Mouse (Mus musculus): Measurements from ENCODE around the gene Gsdma2.
"Not testable (repeated sequence)": the region's sequence is repeated elsewhere in the genome, so short reads cannot be mapped to it uniquely, and the experiment has no call there.

Gene Gsdma2

GRCm38 (mm10) chr11:98664091-98664490 is 17.5 kb downstream of the Gsdma2 start, which contains the start of gene Gsdma:
Gene Gsdma (plus strand): TSS chr11:98664351.
- no peak for DNase-seq (ENCODE audit: low read depth, low spot score)

- DNase-seq (ENCODE audit: low read depth, low spot score): no peak
Observed at GRCm38 (mm10) chr11:98668984-98669383, 22.4 kb downstream of the Gsdma2 start.

DNA sequence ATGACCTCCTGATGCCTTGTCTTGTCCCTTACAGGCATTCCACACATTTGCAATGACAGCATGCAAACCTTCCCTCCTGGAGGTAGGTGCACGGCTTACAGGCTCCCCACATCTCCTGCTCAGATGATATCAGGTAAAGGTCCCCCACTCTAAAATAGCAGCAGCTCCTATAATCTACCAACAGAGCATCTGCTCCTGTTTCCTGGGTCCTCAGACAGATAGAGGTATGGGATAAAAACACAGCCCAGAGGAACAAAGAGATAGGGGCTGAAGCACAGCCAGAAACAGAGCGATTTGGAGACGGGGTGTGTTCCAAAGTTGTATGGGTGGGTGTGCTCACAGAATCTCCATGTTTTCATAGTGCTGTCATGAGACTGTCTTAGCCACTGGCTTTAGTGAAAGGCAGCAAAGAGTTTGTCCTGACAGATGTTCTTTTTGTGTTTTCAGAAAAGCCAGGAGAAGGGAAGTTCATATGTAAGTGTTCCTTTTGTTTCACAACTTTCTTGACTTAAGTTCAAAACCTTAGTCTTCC is 24.8 kb downstream of the Gsdma2 start:
- DNase-seq (ENCODE audit: low read depth, low spot score): no peak

- peak; percentile 47 for DNase-seq (ENCODE audit: low read depth, low spot score)
Observed at GRCm38 (mm10) chr11:98671857-98672256, 25.3 kb downstream of the Gsdma2 start.

DNA sequence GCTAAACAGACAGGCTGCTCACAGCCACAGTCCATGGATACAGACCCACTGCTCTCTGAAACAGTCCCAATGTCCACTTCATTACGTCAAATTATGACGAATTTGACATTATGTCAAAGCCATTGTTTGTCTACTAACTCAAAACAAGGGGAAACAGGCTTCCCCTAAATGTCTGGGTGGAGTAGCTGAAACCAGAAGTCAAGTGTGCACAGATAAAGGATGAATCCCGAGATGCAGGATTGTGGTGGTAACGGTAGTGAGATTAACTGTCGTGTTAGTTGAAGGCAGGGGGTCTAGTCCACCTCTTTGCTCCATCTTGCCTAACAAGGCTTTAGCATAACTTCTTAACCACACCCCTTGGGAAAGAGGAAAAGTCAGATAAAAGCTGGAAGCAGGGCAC is 25.9 kb downstream of the Gsdma2 start:
- DNase-seq (ENCODE audit: low read depth, low spot score): no peak

- peak; percentile 74 for DNase-seq (ENCODE audit: low read depth, low spot score)
Observed at GRCm38 (mm10) chr11:98673136-98673535, 26.6 kb downstream of the Gsdma2 start.

GRCm38 (mm10) chr11:98675829-98676363 is 29.3 kb downstream of the Gsdma2 start:
- DNase-seq (ENCODE audit: low read depth, low spot score): no peak

DNA sequence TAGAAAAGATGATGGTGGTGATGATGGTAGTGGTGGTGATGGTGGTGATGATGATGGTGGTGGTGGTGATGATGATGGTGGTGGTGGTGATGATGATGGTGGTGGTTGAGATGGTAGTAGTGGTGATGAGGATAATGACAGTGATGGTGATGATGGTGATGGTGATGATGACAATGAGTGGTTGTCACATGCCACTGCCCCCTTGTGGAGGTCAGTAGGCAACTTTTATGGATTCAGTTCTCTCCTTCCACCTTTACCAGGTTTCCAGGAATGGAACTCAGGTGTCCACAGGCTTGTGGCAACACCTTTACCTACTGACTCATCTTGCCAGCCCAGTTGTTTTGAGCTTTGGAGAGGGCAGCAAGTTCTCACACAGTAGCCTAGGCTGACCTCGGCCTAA is 33.5 kb downstream of the Gsdma2 start:
- DNase-seq (ENCODE audit: low read depth, low spot score): no peak

DNA sequence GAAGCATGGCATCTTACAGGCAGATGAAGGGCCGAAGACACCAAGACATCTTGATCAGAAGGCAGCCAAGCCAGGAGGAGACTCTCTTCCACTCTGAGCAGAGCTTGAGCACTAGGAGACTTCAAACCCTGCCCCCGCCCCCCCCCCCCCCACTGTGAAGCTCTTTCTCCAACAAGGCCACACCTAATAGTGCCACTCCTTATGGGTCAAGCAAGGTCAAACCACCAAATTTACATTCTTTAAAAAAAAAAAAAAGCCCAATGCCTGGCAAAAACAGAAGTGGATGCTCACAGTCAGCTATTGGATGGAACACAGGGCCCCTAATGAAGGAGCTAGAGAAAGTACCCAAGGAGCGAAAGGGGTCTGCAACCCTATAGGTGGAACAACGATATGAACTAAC is 34.0 kb downstream of the Gsdma2 start:
- DNase-seq (ENCODE audit: low read depth, low spot score): not testable (repeated sequence)

- DNase-seq (ENCODE audit: low read depth, low spot score): no peak
Observed at GRCm38 (mm10) chr11:98681186-98681585, 34.6 kb downstream of the Gsdma2 start.

DNA sequence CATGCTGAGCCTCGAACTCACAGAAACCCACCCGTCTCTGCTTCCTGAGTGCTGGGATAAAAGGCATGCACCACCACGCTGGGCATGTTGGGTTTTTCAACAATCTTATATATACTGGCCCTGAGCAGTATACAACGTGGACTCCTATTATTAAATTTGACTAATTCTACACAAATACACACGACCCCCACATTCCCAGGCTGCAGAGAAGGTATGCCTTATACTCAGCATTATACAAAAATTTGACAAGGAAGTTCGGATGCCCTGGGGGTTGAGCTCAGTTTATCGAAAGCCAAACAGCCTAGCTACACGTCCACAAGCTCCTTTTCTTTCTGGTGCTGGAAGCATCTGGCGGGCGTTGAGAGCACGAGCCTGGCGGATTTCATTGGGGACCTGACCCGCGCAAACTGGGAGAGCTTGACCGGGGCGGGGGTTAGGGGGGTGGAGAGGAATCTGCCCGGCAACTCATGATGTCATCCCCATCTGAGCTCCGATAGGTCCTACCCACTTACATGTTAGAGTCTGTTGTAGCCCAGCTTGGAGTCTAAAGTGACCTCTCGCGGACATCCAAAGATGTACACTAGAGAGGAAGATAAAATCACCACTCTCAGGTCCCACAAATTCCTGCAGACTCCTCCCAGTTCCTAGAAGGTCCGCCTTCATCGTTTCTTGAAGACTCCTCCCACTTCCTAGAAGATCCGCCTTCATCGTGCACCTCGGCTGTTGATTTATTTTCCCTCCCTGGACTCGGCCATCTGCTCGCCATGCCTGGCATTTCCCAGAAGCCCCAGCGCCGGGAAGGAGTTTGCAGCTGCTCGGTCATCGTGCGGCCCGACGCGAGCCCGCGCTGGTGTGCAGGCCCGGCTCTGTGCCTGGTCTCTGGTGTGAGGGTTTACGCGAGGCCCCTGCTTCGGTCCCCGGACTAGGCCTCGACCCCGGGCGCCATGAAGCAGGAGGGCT is 35.5 kb downstream of the Gsdma2 start, which contains the start of gene Psmd3:
Gene Psmd3, plus strand, starts transcription at position 769 of the 960 bp plus-strand sequence.
- DNase-seq (ENCODE audit: low read depth, low spot score): peak; percentile 100

GRCm38 (mm10) chr11:98682811-98683210 is 36.3 kb downstream of the Gsdma2 start:
- peak; percentile 24 for DNase-seq (ENCODE audit: low read depth, low spot score)

- DNase-seq (ENCODE audit: low read depth, low spot score): no peak
Observed at GRCm38 (mm10) chr11:98685642-98686041, 39.1 kb downstream of the Gsdma2 start.

- no peak for DNase-seq (ENCODE audit: low read depth, low spot score)
Observed at GRCm38 (mm10) chr11:98686976-98687375, 40.4 kb downstream of the Gsdma2 start.

DNA sequence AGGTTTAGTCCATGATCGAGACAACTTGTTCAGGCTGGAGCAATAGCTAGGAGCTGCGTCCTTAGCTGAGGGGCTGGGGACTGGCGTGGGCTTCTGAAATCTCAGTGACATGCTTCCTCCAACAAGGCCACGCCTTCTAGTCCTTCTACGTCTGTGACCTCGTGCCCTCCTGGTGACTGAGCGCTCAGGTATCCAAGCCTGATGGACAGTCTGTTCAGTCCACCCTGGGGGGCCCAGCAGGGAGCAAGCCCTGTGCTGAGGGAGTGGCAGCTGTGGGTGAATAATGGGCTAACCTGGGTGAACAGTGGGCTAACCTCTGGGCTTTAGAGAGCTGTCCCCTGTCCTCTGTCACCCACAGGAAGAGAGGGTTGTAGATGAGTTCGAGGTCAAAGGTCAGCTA is 41.5 kb downstream of the Gsdma2 start:
- DNase-seq (ENCODE audit: low read depth, low spot score): no peak

DNA sequence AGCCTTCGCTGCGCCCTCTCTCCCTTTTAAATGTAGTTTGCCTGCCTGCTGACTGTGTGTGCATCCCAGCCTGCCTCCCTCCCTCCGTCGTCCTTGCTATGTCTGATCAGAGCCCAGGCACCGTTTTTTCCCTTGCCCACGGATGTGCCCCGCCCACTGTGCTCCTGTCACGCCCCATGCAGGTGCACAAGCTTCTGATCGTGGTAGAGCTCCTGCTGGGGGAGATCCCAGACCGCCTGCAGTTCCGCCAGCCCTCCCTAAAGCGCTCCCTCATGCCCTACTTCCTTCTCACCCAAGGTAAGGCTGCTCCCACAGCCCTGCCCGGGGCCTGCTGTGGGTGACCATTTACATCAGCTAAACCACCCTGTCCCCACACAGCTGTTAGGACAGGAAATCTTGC is 46.6 kb downstream of the Gsdma2 start:
- no peak for DNase-seq (ENCODE audit: low read depth, low spot score)

GRCm38 (mm10) chr11:98693746-98694145 is 47.2 kb downstream of the Gsdma2 start:
- DNase-seq (ENCODE audit: low read depth, low spot score): no peak

DNA sequence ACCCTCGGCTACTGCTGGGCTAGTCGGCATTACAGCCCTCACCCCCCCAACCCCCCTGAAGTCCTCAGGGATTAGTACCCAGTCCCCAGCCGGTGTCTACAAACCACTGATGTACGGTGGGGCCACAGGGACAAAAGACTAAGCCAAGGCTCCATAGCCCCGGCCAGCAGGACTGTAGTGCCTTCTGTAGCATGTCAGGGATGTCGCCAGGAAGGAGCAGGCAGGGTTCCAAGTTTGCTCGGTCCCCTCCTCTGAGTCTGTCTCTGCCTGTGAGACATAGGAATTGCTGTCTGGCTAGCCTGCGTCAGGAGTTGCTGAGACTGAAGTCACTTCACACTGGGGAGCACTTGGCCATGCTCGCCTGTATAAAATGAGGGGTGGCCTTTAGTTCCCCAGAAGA is 47.7 kb downstream of the Gsdma2 start:
- no peak for DNase-seq (ENCODE audit: low read depth, low spot score)

GRCm38 (mm10) chr11:98695408-98695807 is 48.8 kb downstream of the Gsdma2 start:
- no peak for DNase-seq (ENCODE audit: low read depth, low spot score)

DNA sequence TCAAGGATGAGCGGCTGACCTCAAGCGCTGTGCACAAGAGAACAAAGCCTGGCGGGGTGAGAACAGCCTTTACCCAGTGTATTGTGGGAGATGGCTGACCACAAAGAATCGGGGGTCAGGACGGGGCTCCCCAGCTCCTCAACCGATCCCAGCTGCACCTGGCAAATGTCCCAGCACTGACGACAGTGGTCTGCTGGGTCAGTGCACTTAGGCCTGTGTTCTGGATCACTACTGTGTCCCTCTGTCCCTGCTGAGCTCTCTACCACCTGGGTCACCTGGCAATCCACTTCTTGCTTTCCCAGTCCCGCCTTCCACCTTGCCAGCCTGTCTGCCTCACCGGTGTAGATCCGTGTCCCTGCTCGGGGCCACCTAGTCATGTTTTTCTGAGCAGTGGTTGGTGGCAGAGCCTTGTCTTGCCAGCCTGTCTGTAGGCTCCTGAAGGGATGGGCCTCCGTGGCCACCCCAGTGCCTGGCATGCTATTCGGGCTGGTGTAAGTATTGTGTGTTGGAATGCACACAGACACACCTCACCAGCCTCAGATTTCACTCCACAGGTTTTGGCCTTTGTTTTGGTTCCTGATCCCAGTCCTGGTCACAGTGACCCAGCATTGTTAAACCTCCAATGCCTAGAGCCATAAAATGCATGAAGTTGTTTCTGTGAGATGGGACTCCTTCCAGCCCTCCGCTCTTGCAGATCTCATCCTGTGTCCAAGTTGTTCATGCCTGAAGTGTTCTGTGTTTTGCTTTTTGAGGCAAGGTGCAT is 50.1 kb downstream of the Gsdma2 start:
- DNase-seq (ENCODE audit: low read depth, low spot score): no peak

GRCm38 (mm10) chr11:98697225-98697624 is 50.7 kb downstream of the Gsdma2 start:
- DNase-seq (ENCODE audit: low read depth, low spot score): no peak
